Mouse (Mus musculus): Measurements from ENCODE around the gene Mamdc2.

- no peak for TF ChIP-seq POLR2A (IDR thresholded peaks at IDR 0.05; ENCODE audit: extremely low read depth, insufficient read depth, low read length)
- TF ChIP-seq CTCF (IDR thresholded peaks at IDR 0.05; ENCODE audit: low read depth, low read length), result no peak
Observed at GRCm38 (mm10) chr19:23342782-23343181, 105.5 kb downstream of the Mamdc2 start.
